Mouse (Mus musculus) bone marrow, adult 2 months (tissue): ENCODE results near the gene Lmntd2.

Source experiments
- CTCF ChIP-seq: fragments of 200-500 bp; IDR thresholded peaks from 2 replicates; pipeline ENCODE4 v1.5.1; 2011; ENCODE audit warnings: low read length, control low read depth; ENCODE audit not compliant: control insufficient read depth, insufficient read depth
- POLR2A ChIP-seq: fragments of 200-500 bp; IDR thresholded peaks from 2 replicates; pipeline ENCODE4 v1.6.1; 2011; ENCODE audit warnings: low read depth, mild to moderate bottlenecking, control low read depth, low read length, borderline replicate concordance; ENCODE audit not compliant: control insufficient read depth

DNA sequence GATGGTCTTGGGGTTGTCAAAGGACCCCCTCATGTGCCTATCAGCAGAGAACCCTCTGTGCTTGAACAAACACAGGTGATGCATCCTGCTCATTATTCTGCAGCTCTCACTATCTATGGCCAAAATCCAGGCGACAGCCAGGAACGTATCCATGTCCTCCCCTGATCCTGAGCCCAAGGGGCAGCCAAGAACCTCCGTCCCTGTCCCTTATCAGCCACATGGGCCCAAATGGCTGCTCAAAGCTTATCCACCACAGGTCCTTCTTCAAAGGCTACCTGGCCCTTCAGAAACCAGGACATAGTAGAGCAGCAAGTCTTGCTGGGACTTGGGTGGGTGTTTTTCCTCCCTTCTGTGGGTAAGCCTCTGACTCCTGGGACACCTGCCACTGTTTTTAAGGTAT lies 25.7 kb downstream of the Lmntd2 start:
- TF ChIP-seq CTCF (no peak), POLR2A (no peak)
